Mouse (Mus musculus): ENCODE measurements around the gene Lrrc26. TPM values are rescaled to one million over a fixed set of nuclear protein-coding genes. Genes with fewer than 3 reads are reported as not detected.
A peak's percentile ranks its signal among the peaks of the same experiment; 100 is the strongest.

Gene Lrrc26
- polyA plus RNA-seq, 1 experiment, result 7.0 TPM

DNA sequence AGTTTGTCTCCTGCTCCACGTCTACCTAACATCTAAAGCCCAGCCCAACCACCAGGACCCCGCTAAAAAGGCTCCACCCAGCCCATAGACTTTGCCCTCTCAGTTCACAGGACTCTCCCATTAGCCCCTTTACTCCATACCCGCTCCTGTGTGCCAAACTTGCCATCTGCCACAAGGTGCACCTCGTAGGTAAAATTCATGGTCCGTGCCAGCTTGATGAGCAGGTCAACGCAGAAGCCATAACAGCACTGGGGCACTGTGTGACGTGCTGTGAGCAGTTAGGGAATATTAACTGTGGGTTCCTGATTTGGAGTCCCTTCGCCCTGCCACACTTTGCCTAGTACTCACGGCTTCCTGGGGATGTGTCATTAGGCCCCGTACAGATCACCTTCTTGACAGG, 8.3 kb downstream of the Lrrc26 start:
- no peak for DNase-seq (ENCODE audit: low spot score)

DNA sequence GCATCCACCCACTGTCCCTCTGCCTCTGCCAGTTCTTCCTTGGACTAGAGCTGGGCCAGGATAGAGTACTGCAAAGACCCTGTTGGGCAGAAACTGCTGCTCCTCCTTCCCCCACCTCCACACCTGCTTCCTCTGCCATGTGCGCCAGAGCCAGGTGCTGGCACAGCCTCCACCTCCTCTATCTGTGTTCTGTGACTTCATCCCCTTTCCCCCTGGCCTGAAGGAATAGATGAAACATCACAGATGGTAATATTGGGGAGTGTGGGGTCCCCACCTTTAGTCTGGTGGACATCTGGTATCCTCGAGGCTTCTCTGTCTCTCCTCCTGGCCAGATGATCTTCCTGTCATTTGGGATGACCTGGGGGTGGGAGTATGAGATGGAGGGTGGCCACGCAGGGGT, 13.7 kb downstream of the Lrrc26 start:
- DNase-seq (ENCODE audit: low spot score), result no peak

DNA sequence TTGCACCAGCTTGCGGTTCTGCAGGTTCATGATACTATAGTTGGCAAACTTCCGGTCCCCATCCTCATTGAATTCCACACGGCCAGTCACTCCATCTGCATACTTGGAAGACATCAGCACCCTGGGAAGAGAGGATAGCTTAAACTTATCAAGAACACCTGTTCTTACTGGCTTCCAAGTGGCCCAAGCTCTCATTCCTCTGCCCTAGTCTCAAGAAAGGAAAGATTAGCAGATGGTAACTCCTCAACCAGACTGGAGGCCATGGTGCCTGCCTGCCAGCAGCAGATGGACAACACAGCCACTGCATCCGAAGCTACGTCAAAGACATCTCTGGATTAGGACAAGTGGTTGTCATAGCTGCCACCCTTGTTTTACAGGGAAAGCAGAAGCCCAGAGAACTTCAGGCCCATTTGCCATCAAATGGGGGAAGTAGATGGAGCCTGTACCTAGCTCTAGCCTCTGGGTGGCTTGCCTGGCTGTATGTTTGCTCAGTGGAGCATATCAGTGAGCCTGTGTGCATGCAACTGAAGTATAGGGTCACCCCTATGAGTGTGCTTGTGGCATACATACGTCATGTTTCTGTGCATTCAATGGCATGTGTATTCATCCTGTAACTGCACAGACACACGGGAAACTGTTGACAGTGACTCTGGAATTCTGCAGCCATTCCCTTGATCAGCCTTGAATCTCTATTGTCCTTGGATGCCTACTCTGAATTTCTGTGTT, 14.4 kb downstream of the Lrrc26 start:
- no peak for DNase-seq (ENCODE audit: low spot score)

DNA sequence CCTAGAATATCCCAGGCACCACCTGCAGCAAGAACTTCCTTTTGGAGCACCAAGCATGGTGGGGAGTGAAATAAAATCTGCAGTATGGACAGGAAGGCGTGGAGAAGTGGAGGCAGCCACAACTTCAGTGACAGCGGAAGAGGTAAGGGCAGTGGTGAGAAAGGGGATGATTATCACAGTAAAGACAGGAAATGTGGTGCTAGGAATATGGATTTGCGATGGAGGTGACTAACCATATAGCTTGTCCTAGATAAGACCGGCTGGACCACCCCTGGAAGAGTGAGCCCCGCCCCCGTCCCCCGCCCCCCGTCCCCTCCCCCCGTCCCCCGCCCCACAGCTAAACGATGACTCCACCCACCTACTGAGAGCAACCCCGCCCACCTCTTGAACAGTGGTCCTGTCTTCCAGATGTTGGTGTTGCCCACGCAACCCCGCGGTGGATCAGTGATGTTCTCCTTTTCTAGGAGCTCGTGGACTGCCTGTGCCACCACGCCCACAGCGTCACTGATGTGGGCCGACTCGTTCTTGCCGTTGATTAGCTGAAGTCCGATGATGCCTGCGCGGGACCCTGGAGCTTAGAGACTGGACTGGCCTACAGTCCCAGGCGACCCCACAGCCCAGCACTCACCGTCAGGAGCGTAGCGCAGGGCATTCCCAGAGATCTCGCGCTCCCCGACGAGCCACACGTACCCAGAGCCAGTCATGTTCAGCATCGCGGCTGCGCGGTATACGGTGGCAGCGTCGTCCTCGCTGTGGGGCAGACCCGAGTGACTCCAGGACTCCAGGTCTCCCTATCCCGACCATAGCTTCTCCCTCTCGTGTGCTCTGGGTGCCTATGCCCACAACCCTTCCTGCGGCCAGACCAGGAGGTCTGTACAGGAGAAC, 15.2 kb downstream of the Lrrc26 start:
- no peak for DNase-seq (ENCODE audit: low spot score)

DNA sequence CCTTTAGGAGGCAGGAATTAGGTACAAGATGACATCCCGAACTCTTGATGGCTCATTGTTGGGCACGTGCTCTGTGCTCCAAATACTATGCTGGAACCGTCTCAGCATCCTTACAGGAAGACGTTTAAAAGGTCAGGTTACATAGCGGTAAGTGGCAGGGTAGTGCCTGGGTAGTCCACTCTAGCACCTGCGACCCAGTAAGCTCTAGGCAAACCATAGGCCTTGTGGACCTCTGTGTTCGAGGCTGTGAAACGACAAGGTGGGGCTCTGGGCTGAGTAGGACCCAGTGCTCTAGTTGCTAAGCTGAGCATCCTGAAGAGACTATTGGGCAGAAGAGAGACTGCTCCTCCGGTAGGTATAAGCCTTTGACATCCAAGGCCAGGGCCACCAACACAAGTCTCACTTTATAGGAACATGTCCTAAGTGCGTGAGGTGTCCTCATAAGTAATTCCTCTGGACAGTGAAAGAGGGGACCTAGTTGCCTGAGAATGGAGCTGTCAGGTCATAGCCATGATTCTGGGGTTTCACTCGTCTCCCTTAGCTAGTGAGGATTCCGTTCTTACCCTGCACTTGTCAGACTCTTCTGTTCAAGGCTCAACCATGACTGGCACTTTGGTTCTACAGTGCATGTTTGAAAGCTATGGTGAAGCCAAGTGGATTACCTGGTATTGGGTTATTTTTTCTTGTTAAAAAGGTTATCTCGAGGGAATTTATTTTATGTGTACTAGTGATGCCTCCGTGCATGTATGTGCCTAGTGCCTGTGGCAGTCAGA, 16.1 kb downstream of the Lrrc26 start:
- no peak for DNase-seq (ENCODE audit: low spot score)

DNA sequence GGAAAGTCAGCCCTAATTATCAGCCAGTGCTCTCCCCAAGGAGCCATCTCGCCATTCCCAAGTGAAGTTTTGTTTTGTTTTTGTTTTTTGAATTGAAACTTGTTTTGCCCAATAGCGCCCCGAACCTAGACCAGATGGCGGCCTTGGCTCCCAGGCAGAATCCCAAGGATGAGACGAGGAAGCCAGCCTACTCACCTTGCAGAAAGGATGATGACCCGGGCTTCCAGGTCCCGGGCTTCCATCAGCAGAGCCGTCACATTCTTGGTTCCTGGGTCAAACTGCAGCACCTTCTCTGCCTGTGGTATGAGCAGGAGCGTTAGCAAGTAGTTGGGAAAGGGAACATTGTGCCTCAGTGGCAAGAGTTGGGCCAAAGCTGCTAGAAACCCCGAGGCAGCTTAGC, 20.5 kb downstream of the Lrrc26 start:
- no peak for DNase-seq (ENCODE audit: low spot score)

DNA sequence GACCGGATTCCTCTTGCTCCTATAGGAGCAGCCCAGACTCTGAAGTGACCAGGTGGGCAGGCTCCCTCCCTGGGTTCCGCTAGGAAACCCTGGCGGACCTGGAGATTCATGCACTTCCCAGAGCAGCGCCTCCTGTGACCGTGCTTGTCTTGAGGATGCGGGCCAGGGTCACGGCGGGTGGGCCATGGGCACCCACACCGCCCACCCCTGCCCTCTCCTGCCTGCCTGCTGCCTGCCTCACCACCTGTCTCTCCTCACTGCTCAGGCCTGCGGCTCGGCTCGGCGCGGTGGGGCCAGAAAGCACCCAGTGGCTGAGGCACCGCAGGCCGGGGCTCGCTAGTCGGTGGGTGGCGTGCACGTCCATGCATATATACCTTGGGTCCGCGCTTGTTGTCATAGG, 21.3 kb downstream of the Lrrc26 start:
- DNase-seq (ENCODE audit: low spot score), result no peak

DNA sequence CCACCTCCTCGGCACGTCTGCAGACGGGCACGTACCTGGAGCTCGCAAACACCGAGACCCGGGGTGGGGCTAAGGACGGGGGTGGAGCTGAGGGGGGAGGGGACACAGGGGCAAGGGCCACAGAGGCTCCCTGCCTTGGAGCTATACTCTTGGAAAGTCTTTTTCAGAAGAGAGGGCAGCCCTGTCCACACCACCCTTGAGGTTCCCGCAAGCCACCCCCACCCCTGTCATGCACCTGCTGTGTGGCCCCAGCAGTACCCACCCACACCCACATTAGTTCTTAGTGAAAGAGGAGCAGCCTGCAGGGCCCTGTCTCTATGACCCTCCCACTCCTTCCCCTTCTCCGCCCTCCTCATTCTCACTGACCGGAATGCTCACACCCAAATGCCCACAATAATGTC, 21.8 kb downstream of the Lrrc26 start:
- DNase-seq (ENCODE audit: low spot score), result no peak

DNA sequence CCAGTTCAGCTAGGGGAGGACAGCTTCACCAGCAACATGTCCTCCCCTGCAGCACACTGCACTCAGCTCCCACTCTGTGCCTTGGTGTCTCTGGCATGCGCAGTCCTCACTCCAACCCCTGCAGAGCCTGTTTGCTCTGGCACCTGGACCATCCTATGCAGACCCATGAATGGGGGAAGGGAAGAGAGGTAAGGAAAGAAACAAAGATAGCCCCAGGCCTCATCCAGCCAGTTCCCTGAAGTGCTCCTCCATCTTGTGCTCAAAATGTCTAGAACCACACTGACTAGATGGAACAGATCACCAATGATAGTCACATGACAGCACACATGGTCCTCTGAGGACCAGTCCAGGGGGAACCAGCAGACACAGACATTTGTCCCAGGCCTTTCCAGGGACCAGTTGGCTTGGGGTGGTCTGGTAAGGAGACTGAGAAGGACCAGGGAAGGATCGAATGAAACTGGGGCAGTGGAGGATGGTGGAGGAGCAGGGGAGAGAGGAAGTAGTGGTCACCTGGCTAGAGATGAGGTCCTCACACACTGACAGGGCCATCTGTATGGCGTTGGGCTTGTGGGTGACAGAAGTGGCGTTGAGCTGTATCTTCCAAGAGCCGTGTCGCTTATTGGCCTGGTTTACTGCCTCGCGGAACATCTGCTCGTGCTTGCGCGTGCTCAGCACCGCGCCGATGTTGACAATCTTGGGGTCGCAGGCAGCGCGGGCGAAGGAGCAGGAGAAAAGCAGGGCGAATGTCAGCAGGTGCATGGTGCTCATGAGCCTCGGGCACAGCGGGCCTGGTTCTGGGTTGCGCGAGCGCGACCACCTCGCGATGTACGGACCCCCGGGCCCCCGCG, 28.6 kb downstream of the Lrrc26 start:
- DNase-seq (ENCODE audit: low spot score), result no peak

DNA sequence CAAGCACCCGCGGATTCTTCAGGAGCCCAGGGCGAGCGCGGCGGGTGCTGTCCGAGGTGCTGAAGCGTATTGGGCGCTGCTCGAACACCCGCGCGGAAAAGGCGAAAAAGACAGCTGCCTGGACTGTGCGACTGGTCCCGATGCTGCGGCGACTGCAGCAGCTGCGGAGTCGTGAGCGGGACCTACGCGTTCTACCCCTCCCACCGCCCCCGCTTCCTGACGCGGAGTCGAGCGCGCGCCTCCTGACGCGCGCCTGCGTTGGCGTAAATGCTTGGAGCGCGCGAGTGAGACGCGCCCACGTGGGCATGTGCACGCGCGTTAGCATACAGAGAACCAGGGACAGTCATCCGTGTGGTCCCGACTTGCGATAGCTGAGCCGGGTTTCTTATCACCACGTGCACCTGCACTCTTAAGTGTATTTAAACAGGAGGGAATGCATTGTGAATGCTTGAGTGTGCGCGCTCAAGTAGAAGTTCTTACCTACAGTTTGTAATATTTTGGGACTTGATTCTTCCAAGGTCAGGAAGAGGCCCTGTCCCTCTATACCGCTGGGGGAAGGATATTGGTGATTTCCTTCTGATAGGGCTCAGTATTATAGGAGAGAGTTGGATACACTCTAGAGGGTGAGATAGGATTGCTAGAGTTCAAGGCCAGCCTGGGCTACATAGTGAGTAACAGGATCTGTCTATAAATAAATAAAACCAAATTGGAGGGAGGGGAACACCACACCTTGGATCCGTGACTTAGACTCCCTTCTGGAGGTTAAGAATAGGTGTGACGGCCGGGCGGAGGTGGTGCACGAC, 29.5 kb downstream of the Lrrc26 start, which contains the start of gene Grin1:
Gene Grin1, minus strand, starts transcription at position 217 of the 803 bp plus-strand sequence.
- DNase-seq (ENCODE audit: low spot score), result peak; percentile 40

DNA sequence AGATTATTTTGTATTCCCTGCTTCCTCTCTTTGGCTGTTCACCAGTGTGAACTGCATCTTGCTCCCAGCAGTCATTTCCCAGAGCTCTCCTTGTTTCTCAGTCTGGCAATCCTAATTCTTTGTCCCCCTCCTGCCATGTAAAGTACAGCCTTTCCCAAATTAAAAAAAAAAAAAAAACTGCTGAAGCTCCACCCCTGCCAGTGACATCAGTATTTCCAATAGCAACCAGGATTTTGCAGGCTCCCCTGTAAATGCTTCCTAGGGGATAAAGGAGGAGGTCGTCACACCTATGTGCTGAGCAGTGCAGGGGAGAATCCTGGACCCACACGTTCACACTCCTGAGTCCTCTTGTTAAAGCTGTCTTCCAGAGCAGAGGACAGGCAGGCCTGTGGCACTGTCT, 30.4 kb downstream of the Lrrc26 start:
- DNase-seq (ENCODE audit: low spot score), result no peak

DNA sequence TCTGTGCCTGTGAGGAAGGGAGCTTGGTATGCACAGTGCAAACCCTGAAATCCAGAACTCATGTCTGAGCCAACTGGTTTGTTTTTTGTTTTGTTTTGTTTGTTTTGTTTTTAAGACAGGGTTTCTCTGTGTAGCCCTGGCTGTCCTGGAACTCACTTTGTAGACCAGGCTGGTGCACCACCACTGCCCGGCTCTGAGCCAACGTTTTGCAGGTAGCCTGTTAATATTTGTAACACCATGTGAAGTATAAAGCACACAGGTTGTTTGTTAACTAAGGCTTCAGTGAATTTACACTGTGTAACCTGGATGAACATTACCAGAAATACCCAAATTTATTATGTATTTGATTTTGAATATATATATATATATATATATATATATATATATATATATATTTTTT, 36.3 kb downstream of the Lrrc26 start:
- DNase-seq (ENCODE audit: low spot score), result no peak

DNA sequence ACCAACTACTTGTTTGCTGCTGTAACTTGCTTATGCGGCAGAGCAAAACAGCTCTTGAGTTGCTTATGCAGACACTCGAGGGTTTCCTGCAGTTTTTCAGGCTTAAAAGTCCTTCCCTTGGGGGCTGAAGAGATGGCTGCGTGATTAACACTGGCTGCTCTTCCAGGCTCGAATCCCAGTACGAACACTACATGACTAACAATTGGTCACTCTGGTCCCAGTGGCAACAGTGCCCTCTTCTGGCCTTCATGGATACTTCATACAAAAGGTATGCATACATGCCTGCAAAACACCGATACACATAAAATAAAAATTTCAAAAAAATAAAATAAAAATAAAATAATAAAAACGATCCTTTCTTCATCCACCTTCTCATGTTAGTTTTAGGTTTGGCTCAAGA, 38.7 kb downstream of the Lrrc26 start:
- DNase-seq (ENCODE audit: low spot score), result no peak

DNA sequence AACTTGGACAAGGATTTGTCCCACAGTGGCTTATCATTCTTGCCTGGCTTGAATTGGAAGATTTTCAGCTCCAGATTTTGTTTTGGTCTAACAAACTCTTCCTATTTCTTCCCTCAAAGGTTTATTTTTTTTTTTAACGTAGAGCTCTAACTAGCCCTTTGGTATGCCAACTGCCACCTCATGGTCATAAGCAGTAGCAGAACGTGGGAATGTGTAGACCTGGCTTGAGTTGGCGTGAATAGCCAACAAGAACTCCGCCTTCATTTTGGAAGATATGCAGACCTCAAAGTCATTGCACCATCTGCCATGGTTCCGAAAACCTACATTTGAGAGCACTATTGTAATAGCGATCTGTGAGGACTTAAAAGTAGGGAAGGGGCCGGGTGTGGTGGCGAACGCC, 41.8 kb downstream of the Lrrc26 start:
- no peak for DNase-seq (ENCODE audit: low spot score)

DNA sequence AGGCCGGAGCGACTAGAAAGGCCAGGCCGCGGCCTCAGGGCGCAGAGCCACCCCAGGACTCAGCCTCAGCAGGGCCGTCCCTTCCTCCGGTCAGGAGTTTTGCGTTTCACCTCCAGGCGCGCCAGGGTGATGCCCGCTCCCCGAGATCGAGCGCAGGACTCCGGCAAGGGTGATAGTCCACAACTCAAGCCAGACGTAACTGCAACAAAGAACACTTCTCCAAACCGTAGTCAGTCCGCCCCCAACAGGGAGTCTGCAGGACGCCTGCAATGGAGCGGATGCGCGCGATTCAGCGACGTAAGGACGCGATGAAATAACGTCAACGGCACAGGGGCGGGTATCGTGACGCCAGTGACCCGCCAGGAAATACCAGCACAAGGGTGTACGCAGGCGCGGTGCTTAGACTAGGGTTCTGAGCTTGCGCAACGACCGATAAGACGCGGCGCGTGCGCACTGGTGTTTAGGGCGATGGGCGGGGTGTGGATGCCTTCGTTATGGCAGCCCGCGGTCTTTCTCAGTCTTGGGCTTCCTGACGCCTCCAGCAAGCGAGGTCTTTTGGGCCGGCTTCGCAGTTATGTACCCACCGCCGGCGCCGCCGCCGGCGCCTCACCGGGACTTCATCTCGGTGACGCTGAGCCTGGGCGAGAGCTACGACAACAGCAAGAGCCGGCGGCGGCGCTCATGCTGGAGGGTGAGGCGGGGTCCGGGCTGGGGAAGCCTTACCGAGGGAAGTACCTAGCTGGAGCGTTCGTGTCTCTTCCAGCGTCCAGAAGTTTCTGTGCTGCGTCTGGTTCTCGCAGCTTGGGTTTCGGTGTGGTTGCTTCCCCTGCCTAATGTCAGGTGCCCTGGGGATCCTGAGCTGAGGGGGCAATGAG, 42.8 kb downstream of the Lrrc26 start, which contains the start of gene Man1b1:
Gene Man1b1, plus strand, starts transcription at position 53 of the 875 bp plus-strand sequence.
- peak; percentile 98 for DNase-seq (ENCODE audit: low spot score)

DNA sequence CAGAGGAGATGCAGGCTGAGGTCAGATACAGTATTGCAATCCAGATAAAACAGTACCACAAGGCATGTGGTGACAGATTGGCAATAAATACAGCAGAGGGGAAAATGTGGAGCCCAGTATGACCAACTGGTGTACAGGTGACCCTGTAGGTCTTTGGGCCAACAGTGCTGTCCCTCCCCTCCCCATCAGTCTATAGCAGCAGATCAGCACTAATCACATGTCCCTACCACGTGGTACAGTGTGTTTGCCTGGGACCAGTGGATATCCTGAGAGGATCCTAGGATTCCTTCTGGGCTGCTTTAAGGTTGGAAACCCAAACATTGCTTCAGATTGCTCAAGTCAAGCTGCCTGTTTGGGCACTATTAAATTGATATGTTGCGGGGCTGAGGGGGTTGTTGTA, 43.9 kb downstream of the Lrrc26 start:
- DNase-seq (ENCODE audit: low spot score), result no peak

DNA sequence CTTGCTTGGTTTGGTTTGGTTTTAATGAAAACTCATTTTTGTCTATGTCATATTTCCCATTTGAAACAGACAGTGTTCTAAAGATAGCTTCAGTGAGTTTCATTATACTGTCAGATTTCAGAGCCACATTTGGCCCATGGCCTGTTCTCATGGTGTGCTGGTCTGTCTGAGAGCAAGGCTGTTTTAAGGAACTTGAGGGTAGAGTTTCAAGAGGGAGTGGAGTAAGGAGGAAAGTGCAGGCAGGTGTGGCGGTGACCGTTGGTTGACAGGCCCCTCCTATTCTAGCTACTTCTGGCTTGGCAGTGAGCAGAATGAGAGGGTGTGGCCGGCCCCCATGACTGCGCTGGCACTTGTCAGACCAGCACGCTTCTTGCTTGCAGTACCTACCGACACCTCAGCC, 48.6 kb downstream of the Lrrc26 start:
- no peak for DNase-seq (ENCODE audit: low spot score)
